Mouse (Mus musculus): ENCODE data around the gene Pbld2. TPM values are rescaled to one million over a fixed set of nuclear protein-coding genes. Genes with fewer than 3 reads are reported as not detected.
A peak's percentile ranks its signal among the peaks of the same experiment; 100 is the strongest.

Pbld2 gene
- 0.94 and 1.1 TPM in 2 replicates for polyA plus RNA-seq (2016; fragmentation: Nextera tagmentation; extraction: Ambion mirVana)

GRCm38 (mm10) chr10:63023749-63024579 lies at the start of gene Pbld2, which contains the start of gene Hnrnph3:
TSS of gene Pbld2 (plus strand) at chr10:63024315.
TSS of gene Hnrnph3 (minus strand) at chr10:63024217.
- H3K27me3 ChIP-seq (ENCODE audit: low read depth, poor library complexity, severe bottlenecking), result no peaks in the 10 kb centered on the region
- under 1% methylated on average over 66 of the region's 69 CpGs for WGBS
- no peaks in the 10 kb centered on the region for H3K9me3 ChIP-seq (replicated peaks)
- H3K4me1 ChIP-seq, result peaks cover 51% of the 10 kb centered on the region
- peak within 1 kb of the TSS; percentile 97 for H3K4me3 ChIP-seq
- H3K27ac ChIP-seq, result peak within 1 kb of the TSS; percentile 100
- DNase-seq (ENCODE audit: low spot score), result peak; percentile 100
- H3K36me3 ChIP-seq, result peaks cover 5% of the 10 kb centered on the region; the same call in 1 of the 2 replicates

GRCm38 (mm10) chr10:62979667-62980038 lies 44.5 kb upstream of the Pbld2 start:
- 11% methylated on average over 10 of the region's 10 CpGs for WGBS
- peak overlapping the region; percentile 77 for H3K4me3 ChIP-seq
- no peaks in the 10 kb centered on the region for H3K9me3 ChIP-seq (replicated peaks)
- H3K27ac ChIP-seq, result peak overlapping the region; percentile 96
- no peak for DNase-seq (ENCODE audit: low spot score)
- peaks cover 41% of the 10 kb centered on the region for H3K36me3 ChIP-seq
- H3K27me3 ChIP-seq (ENCODE audit: low read depth, poor library complexity, severe bottlenecking), result no peaks in the 10 kb centered on the region
- peaks cover 10% of the 10 kb centered on the region for H3K4me1 ChIP-seq

GRCm38 (mm10) chr10:62980039-62980954 lies 43.8 kb upstream of the Pbld2 start, which contains the start of gene Rufy2:
TSS of gene Rufy2 (plus strand) at chr10:62980223.
- Histone ChIP-seq H3K27ac (peak within 1 kb of the TSS; percentile 96), H3K9me3 (replicated peaks) (no peaks in the 10 kb centered on the region), H3K27me3 (ENCODE audit: low read depth, poor library complexity, severe bottlenecking) (no peaks in the 10 kb centered on the region), H3K4me1 (peaks cover 10% of the 10 kb centered on the region), H3K36me3 (peaks cover 43% of the 10 kb centered on the region), H3K4me3 (peak within 1 kb of the TSS; percentile 77)
- under 1% methylated on average over 65 of the region's 77 CpGs for WGBS
- peak; percentile 91 for DNase-seq (ENCODE audit: low spot score)

GRCm38 (mm10) chr10:62984072-62984471 lies 40.0 kb upstream of the Pbld2 start:
- no peak overlapping the region for H3K27ac ChIP-seq
- H3K4me3 ChIP-seq, result no peak overlapping the region
- H3K27me3 ChIP-seq (ENCODE audit: low read depth, poor library complexity, severe bottlenecking), result no peaks in the 10 kb centered on the region
- H3K9me3 ChIP-seq (replicated peaks), result no peaks in the 10 kb centered on the region
- peaks cover 10% of the 10 kb centered on the region for H3K4me1 ChIP-seq
- peaks cover 68% of the 10 kb centered on the region for H3K36me3 ChIP-seq
- 96% methylated on average over 11 of the region's 11 CpGs for WGBS
- DNase-seq (ENCODE audit: low spot score), result no peak

GRCm38 (mm10) chr10:62984495-62984894 lies 39.6 kb upstream of the Pbld2 start:
- Histone ChIP-seq H3K9me3 (replicated peaks) (no peaks in the 10 kb centered on the region), H3K27ac (no peak overlapping the region), H3K36me3 (peaks cover 72% of the 10 kb centered on the region), H3K27me3 (ENCODE audit: low read depth, poor library complexity, severe bottlenecking) (no peaks in the 10 kb centered on the region), H3K4me1 (peaks cover 10% of the 10 kb centered on the region), H3K4me3 (no peak overlapping the region)
- 94% methylated on average over 6 of the region's 6 CpGs for WGBS
- no peak for DNase-seq (ENCODE audit: low spot score)

- Histone ChIP-seq H3K4me1 (no peaks in the 10 kb centered on the region), H3K9me3 (replicated peaks) (no peaks in the 10 kb centered on the region), H3K27me3 (ENCODE audit: low read depth, poor library complexity, severe bottlenecking) (no peaks in the 10 kb centered on the region), H3K4me3 (no peak overlapping the region), H3K36me3 (peaks cover 97% of the 10 kb centered on the region), H3K27ac (no peak overlapping the region)
- 38% methylated on average over 3 of the region's 3 CpGs for WGBS
- DNase-seq (ENCODE audit: low spot score), result peak; percentile 59
These were observed 36.8 kb upstream of the Pbld2 start for GRCm38 (mm10) chr10:62987341-62987740.

GRCm38 (mm10) chr10:62990636-62991035 lies 33.5 kb upstream of the Pbld2 start:
- DNase-seq (ENCODE audit: low spot score), result no peak
- no peak overlapping the region for H3K4me3 ChIP-seq
- no peaks in the 10 kb centered on the region for H3K9me3 ChIP-seq (replicated peaks)
- H3K27me3 ChIP-seq (ENCODE audit: low read depth, poor library complexity, severe bottlenecking), result no peaks in the 10 kb centered on the region
- no peaks in the 10 kb centered on the region for H3K4me1 ChIP-seq
- peaks cover 97% of the 10 kb centered on the region for H3K36me3 ChIP-seq
- H3K27ac ChIP-seq, result no peak overlapping the region
- 96% methylated on average over 15 of the region's 15 CpGs for WGBS

- no peaks in the 10 kb centered on the region for H3K27me3 ChIP-seq (ENCODE audit: low read depth, poor library complexity, severe bottlenecking)
- WGBS, result 89% methylated on average over 8 of the region's 9 CpGs
- no peak overlapping the region for H3K4me3 ChIP-seq
- DNase-seq (ENCODE audit: low spot score), result no peak
- H3K9me3 ChIP-seq (replicated peaks), result no peaks in the 10 kb centered on the region
- peaks cover 97% of the 10 kb centered on the region for H3K36me3 ChIP-seq
- H3K4me1 ChIP-seq, result no peaks in the 10 kb centered on the region
- no peak overlapping the region for H3K27ac ChIP-seq
These were observed 30.1 kb upstream of the Pbld2 start for GRCm38 (mm10) chr10:62993991-62994390.

- no peaks in the 10 kb centered on the region for H3K9me3 ChIP-seq (replicated peaks)
- H3K27ac ChIP-seq, result no peak overlapping the region
- H3K4me3 ChIP-seq, result no peak overlapping the region
- no peak for DNase-seq (ENCODE audit: low spot score)
- H3K4me1 ChIP-seq, result no peaks in the 10 kb centered on the region
- WGBS, result 76% methylated on average over 9 of the region's 9 CpGs
- peaks cover 97% of the 10 kb centered on the region for H3K36me3 ChIP-seq
- H3K27me3 ChIP-seq (ENCODE audit: low read depth, poor library complexity, severe bottlenecking), result no peaks in the 10 kb centered on the region
These were observed 23.5 kb upstream of the Pbld2 start for GRCm38 (mm10) chr10:63000584-63000983.

GRCm38 (mm10) chr10:63003252-63003651 lies 20.9 kb upstream of the Pbld2 start:
- H3K27me3 ChIP-seq (ENCODE audit: low read depth, poor library complexity, severe bottlenecking), result no peaks in the 10 kb centered on the region
- no peak for DNase-seq (ENCODE audit: low spot score)
- no peak overlapping the region for H3K27ac ChIP-seq
- no peak overlapping the region for H3K4me3 ChIP-seq
- no peaks in the 10 kb centered on the region for H3K4me1 ChIP-seq
- H3K9me3 ChIP-seq (replicated peaks), result no peaks in the 10 kb centered on the region
- H3K36me3 ChIP-seq, result peaks cover 99% of the 10 kb centered on the region
- WGBS, result 75% methylated on average over 9 of the region's 9 CpGs

- Histone ChIP-seq H3K27ac (no peak overlapping the region), H3K9me3 (replicated peaks) (no peaks in the 10 kb centered on the region), H3K27me3 (ENCODE audit: low read depth, poor library complexity, severe bottlenecking) (no peaks in the 10 kb centered on the region), H3K36me3 (peaks cover 99% of the 10 kb centered on the region), H3K4me1 (no peaks in the 10 kb centered on the region), H3K4me3 (no peak overlapping the region)
- DNase-seq (ENCODE audit: low spot score), result no peak
- WGBS, result 87% methylated on average over 9 of the region's 9 CpGs
These were observed 19.6 kb upstream of the Pbld2 start for GRCm38 (mm10) chr10:63004556-63004955.

- Histone ChIP-seq H3K36me3 (peaks cover 98% of the 10 kb centered on the region), H3K27me3 (ENCODE audit: low read depth, poor library complexity, severe bottlenecking) (no peaks in the 10 kb centered on the region), H3K4me3 (no peak overlapping the region), H3K9me3 (replicated peaks) (no peaks in the 10 kb centered on the region), H3K4me1 (no peaks in the 10 kb centered on the region), H3K27ac (no peak overlapping the region)
- WGBS, result 78% methylated on average over 3 of the region's 3 CpGs
- DNase-seq (ENCODE audit: low spot score), result no peak
These were observed 15.9 kb upstream of the Pbld2 start for GRCm38 (mm10) chr10:63008193-63008592.

GRCm38 (mm10) chr10:63010268-63010667 lies 13.8 kb upstream of the Pbld2 start:
- H3K27ac ChIP-seq, result no peak overlapping the region
- no peak for DNase-seq (ENCODE audit: low spot score)
- H3K4me1 ChIP-seq, result no peaks in the 10 kb centered on the region
- no peak overlapping the region for H3K4me3 ChIP-seq
- H3K27me3 ChIP-seq (ENCODE audit: low read depth, poor library complexity, severe bottlenecking), result no peaks in the 10 kb centered on the region
- H3K9me3 ChIP-seq (replicated peaks), result no peaks in the 10 kb centered on the region
- peaks cover 96% of the 10 kb centered on the region for H3K36me3 ChIP-seq
- 92% methylated on average over 4 of the region's 4 CpGs for WGBS

Data from limb, embryonic 10.5 days (tissue).